Mouse (Mus musculus): ENCODE data around the gene Zbtb8a.

Gene Zbtb8a

GRCm38 (mm10) chr4:129332846-129333245 is 45.1 kb downstream of the Zbtb8a start:
- DNase-seq, result no peak

- DNase-seq, result no peak
Measured at GRCm38 (mm10) chr4:129326191-129326590, 51.7 kb downstream of the Zbtb8a start.

GRCm38 (mm10) chr4:129324756-129325155 is 53.2 kb downstream of the Zbtb8a start:
- no peak for DNase-seq

- DNase-seq, result no peak
Measured at GRCm38 (mm10) chr4:129323491-129323890, 54.4 kb downstream of the Zbtb8a start.

GRCm38 (mm10) chr4:129322042-129322441 is 55.9 kb downstream of the Zbtb8a start:
- no peak for DNase-seq

- DNase-seq, result no peak
Measured at GRCm38 (mm10) chr4:129320876-129321275, 57.0 kb downstream of the Zbtb8a start.

- no peak for DNase-seq
Measured at GRCm38 (mm10) chr4:129313886-129314285, 64.0 kb downstream of the Zbtb8a start.

GRCm38 (mm10) chr4:129307936-129308335 is 70.0 kb downstream of the Zbtb8a start:
- no peak for DNase-seq

- no peak for DNase-seq
Measured at GRCm38 (mm10) chr4:129304306-129304705, 73.6 kb downstream of the Zbtb8a start.

GRCm38 (mm10) chr4:129303816-129304215 is 74.1 kb downstream of the Zbtb8a start:
- no peak for DNase-seq
